Mouse (Mus musculus) lung, postnatal 10 days (tissue): ENCODE measurements at regions not wholly inside any gene's neighbourhood (a gene's known extent, or its start where the extent isn't known, plus 50 kb on each side); places are given as distances from the start of the nearest gene placed in this dataset.

ENCODE experiments used
- DNase-seq: peaks from one replicate; pipeline ENCODE4 v3.0.0; 2021

DNA sequence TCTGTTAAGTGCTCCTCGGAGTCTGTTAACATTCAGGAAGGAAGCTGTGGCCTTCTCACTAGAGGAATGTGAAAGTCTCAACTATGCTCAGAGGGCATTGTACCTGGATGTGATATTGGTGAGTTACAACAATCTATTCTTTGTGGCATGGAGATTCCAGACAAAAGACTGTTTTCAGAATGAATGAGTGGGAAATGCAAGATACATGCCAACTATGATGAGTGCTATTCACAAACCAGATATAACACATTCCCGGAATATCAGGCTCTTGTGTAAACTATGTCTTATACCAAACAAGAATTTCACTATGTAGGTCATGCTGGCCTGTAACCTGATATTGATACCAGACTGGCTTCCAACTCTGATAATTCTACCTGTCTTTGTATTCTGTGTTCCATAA is 279.4 kb upstream of the Cypt12 start:
- no peak for DNase-seq
